Mouse (Mus musculus) lung, postnatal 0 days (tissue): ENCODE measurements around the gene Amotl1.

ENCODE experiments used
- CTCF ChIP-seq: IDR thresholded peaks from 2 replicates; pipeline ENCODE4 v1.5.1; 2016; ENCODE audit warnings: antibody characterized with exemption, mild to moderate bottlenecking
- EP300 ChIP-seq: IDR thresholded peaks from 2 replicates; pipeline ENCODE4 v1.6.1; 2016; ENCODE audit warnings: antibody characterized with exemption, mild to moderate bottlenecking, control low read depth

GRCm38 (mm10) chr9:14517296-14517695, 127.6 kb downstream of the Amotl1 start:
- TF ChIP-seq CTCF (no peak), EP300 (no peak)
